Mouse (Mus musculus) ES-E14 (cell line): ENCODE data around the gene Ccdc62. TPM values are rescaled to one million over a fixed set of nuclear protein-coding genes. Genes with fewer than 3 reads are reported as not detected.
A peak's percentile ranks its signal among the peaks of the same experiment; 100 is the strongest.

Experiments
- DNase-seq: peaks from one replicate; pipeline ENCODE4 v3.0.0-alpha.2; 2013; ENCODE audit warnings: low read depth, low spot score
- H3K27ac ChIP-seq: 2 replicates; pipeline ENCODE4 v1.5.1; 2012; ENCODE audit warnings: low read depth, mild to moderate bottlenecking, low read length, moderate library complexity, mixed read lengths; ENCODE audit not compliant: poor library complexity, insufficient read depth, severe bottlenecking
- H3K36me3 ChIP-seq: 2 replicates; pipeline ENCODE4 v1.6.1; 2012; ENCODE audit warnings: mild to moderate bottlenecking, low read length, moderate library complexity, mixed read lengths; ENCODE audit not compliant: control insufficient read depth, poor library complexity, insufficient read depth, severe bottlenecking
- H3K4me1 ChIP-seq, 2 experiments: fragments of 150-350 bp in 1 of 2; sonication (generic) in 1 of 2; 2 replicates each; pipeline ENCODE4 v1.6.1; 2012; ENCODE audit warnings: low read length in 2 of 2, mild to moderate bottlenecking in 1 of 2, mixed read lengths in 1 of 2; ENCODE audit not compliant: control insufficient read depth in 2 of 2, insufficient read depth in 2 of 2, poor library complexity in 1 of 2
- H3K4me3 ChIP-seq, 2 experiments: fragments of 150-350 bp in 1 of 2; sonication (generic) in 1 of 2; 2 replicates each; pipeline ENCODE4 v1.5.1; 2012; ENCODE audit warnings: low read length in 2 of 2, low read depth in 1 of 2, mild to moderate bottlenecking in 1 of 2, mixed read lengths in 1 of 2; ENCODE audit not compliant: insufficient read depth in 1 of 2, poor library complexity in 1 of 2, severe bottlenecking in 1 of 2
- H3K9ac ChIP-seq: 2 replicates; pipeline ENCODE4 v1.6.1; 2012; ENCODE audit warnings: low read depth, mild to moderate bottlenecking, low read length, mixed read lengths; ENCODE audit not compliant: poor library complexity, insufficient read depth, severe bottlenecking
- H3K9me3 ChIP-seq: fragments of 150-350 bp; sonication (generic); 2 replicates; pipeline ENCODE4 v1.6.1; 2012; ENCODE audit warnings: low read depth, mild to moderate bottlenecking, low read length; ENCODE audit not compliant: control insufficient read depth, insufficient read depth
- CHD2 ChIP-seq: IDR thresholded peaks from 2 replicates; pipeline ENCODE4 v1.6.1; 2014; ENCODE audit warnings: mild to moderate bottlenecking, low read depth, low read length, inconsistent platforms
- HCFC1 ChIP-seq: IDR thresholded peaks from 2 replicates; pipeline ENCODE4 v1.6.1; 2012; ENCODE audit warnings: low read length, inconsistent platforms, borderline replicate concordance; ENCODE audit not compliant: insufficient read depth
- MAFK ChIP-seq: IDR thresholded peaks from 2 replicates; pipeline ENCODE4 v1.6.1; 2014; ENCODE audit warnings: mild to moderate bottlenecking, low read depth, low read length, inconsistent platforms; ENCODE audit not compliant: insufficient read depth
- ZC3H11A ChIP-seq: IDR thresholded peaks from 2 replicates; pipeline ENCODE4 v1.6.1; 2012; ENCODE audit warnings: low read depth, mild to moderate bottlenecking, inconsistent platforms, low read length, borderline replicate concordance
- ZNF384 ChIP-seq: IDR thresholded peaks from 2 replicates; pipeline ENCODE4 v1.6.1; 2012; ENCODE audit warnings: low read depth, low read length, inconsistent platforms
- in situ Hi-C, 2 experiments: fragments of 600-800 bp; cut with MboI; formaldehyde crosslinking; loops; one replicate each; pipeline ENCODE4 v1.15.1; 2025; ENCODE audit warnings: low sequenced_read_pairs in 2 of 2, inconsistent platforms in 1 of 2; ENCODE audit not compliant: unreplicated experiment in 2 of 2
- total RNA-seq: library from RNA; depleted of rRNA; stranded (reverse); fragments of 300-350 nt; gene quantifications from 2 replicates; pipeline ENCODE4 v1.2.3, GENCODE M21; 2012

The Ccdc62 gene
- total RNA-seq, 1 experiment = 6.3 TPM

GRCm38 (mm10) chr5:123974179-123974485, 43.7 kb downstream of the Ccdc62 start:
- Histone ChIP-seq H3K27ac (no peak overlapping the region), H3K9ac (peak overlapping the region; percentile 88), H3K4me3 (peak overlapping the region; percentile 64 to 94), H3K36me3 (no peaks in the 10 kb centered on the region; the same call in 1 of the 2 replicates), H3K4me1 (peaks cover 0 to 16% of the 10 kb centered on the region in 2 experiments; a peak in 2 of 4 replicates), H3K9me3 (no peaks in the 10 kb centered on the region)
- no peak for DNase-seq
- no peak for TF ChIP-seq HCFC1
- no peak for TF ChIP-seq ZNF384
- no peak for TF ChIP-seq ZC3H11A
- TF ChIP-seq MAFK = no peak
- no peak for TF ChIP-seq CHD2
- in situ Hi-C loops = no loop called here

GRCm38 (mm10) chr5:123974616-123975111, 44.2 kb downstream of the Ccdc62 start:
- no peak overlapping the region; a peak in 2 of 4 replicates for H3K4me3 ChIP-seq
- no peak overlapping the region for H3K9ac ChIP-seq
- H3K36me3 ChIP-seq = no peaks in the 10 kb centered on the region; the same call in 1 of the 2 replicates
- H3K9me3 ChIP-seq = no peaks in the 10 kb centered on the region
- H3K27ac ChIP-seq = no peak overlapping the region
- H3K4me1 ChIP-seq = peaks cover 0 to 17% of the 10 kb centered on the region in 2 experiments; a peak in 2 of 4 replicates
- no peak for DNase-seq
- in situ Hi-C loops = no loop called here
- TF ChIP-seq ZC3H11A (no peak), ZNF384 (no peak), CHD2 (no peak), MAFK (no peak), HCFC1 (no peak)

GRCm38 (mm10) chr5:123975668-123976180, 45.2 kb downstream of the Ccdc62 start:
- Histone ChIP-seq H3K9ac (no peak overlapping the region), H3K36me3 (no peaks in the 10 kb centered on the region; the same call in 1 of the 2 replicates), H3K4me1 (peaks cover 0 to 17% of the 10 kb centered on the region in 2 experiments; a peak in 2 of 4 replicates), H3K4me3 (no peak overlapping the region), H3K27ac (no peak overlapping the region), H3K9me3 (no peaks in the 10 kb centered on the region)
- in situ Hi-C loops = no loop called here
- no peak for TF ChIP-seq ZC3H11A
- TF ChIP-seq MAFK = no peak
- no peak for TF ChIP-seq CHD2
- TF ChIP-seq HCFC1 = no peak
- no peak for TF ChIP-seq ZNF384
- DNase-seq = no peak

- in situ Hi-C loops = no loop called here
- TF ChIP-seq HCFC1 (no peak), MAFK (no peak), CHD2 (no peak), ZNF384 (no peak), ZC3H11A (no peak)
- no peak for DNase-seq
- H3K9ac ChIP-seq = no peak overlapping the region
- no peak overlapping the region for H3K4me3 ChIP-seq
- H3K4me1 ChIP-seq = peaks cover 0 to 17% of the 10 kb centered on the region in 2 experiments; a peak in 2 of 4 replicates
- no peaks in the 10 kb centered on the region for H3K9me3 ChIP-seq
- H3K27ac ChIP-seq = no peak overlapping the region
- H3K36me3 ChIP-seq = no peaks in the 10 kb centered on the region; the same call in 1 of the 2 replicates
Observed at GRCm38 (mm10) chr5:123977231-123977630, 46.8 kb downstream of the Ccdc62 start.
